Mouse (Mus musculus) E14TG2a.4 (cell line): ENCODE data around the gene Hck.
A peak's percentile ranks its signal among the peaks of the same experiment; 100 is the strongest.

Experiments
- H3K27me3 ChIP-seq: 2 replicates; pipeline ENCODE4 v1.6.1; 2014; ENCODE audit warnings: low read length, control low read depth; ENCODE audit not compliant: insufficient read depth
- H3K36me3 ChIP-seq: 2 replicates; pipeline ENCODE4 v1.6.1; 2014; ENCODE audit warnings: low read length, control low read depth; ENCODE audit not compliant: insufficient read depth
- H3K4me1 ChIP-seq: replicated peaks from 2 replicates; pipeline ENCODE4 v1.6.1; 2014; ENCODE audit warnings: low read depth, low read length, control low read depth
- H3K4me3 ChIP-seq: replicated peaks from 2 replicates; pipeline ENCODE4 v1.5.1; 2014; ENCODE audit warnings: mild to moderate bottlenecking, low read length
- H3K9me3 ChIP-seq: 2 replicates; pipeline ENCODE4 v1.6.1; 2014; ENCODE audit warnings: low read length, control low read depth
- CTCF ChIP-seq: conservative IDR thresholded peaks from 2 replicates; pipeline ENCODE4 v1.5.1; 2014; ENCODE audit warnings: low read length
- NANOG ChIP-seq: IDR thresholded peaks from 2 replicates; pipeline ENCODE4 v1.6.1; 2014; ENCODE audit warnings: borderline replicate concordance, low read length, mixed read lengths
- POU5F1 ChIP-seq: IDR thresholded peaks from 2 replicates; pipeline ENCODE4 v1.6.1; 2014; ENCODE audit warnings: low read length, borderline replicate concordance

Gene Hck

GRCm38 (mm10) chr2:153149742-153150141, 41.5 kb downstream of the Hck start:
- Histone ChIP-seq H3K4me3 (no peak overlapping the region), H3K9me3 (no peaks in the 10 kb centered on the region), H3K36me3 (peaks cover 78% of the 10 kb centered on the region), H3K4me1 (no peaks in the 10 kb centered on the region), H3K27me3 (no peaks in the 10 kb centered on the region)
- no peak for TF ChIP-seq POU5F1
- no peak for TF ChIP-seq CTCF
- no peak for TF ChIP-seq NANOG

DNA sequence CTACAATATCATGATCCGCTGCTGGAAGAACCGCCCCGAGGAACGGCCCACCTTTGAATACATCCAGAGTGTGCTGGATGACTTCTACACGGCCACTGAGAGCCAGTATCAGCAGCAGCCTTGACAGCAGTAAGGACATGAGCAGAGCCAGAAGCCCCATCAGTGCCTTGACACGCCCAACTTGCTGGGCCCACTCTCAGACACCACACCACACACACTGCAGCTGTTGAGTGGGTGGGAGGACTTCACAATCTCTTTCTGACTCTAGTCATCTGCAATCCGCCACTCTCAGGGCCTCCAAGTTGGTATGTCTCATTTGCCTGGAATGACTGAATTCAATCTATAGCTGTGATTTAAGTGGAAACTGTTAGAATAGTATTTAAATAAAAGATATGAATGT, 42.8 kb downstream of the Hck start:
- Histone ChIP-seq H3K36me3 (peaks cover 67% of the 10 kb centered on the region), H3K27me3 (no peaks in the 10 kb centered on the region), H3K9me3 (no peaks in the 10 kb centered on the region), H3K4me1 (0 out of 2 replicates have a peak, but pooled peaks cover 8% of the 10 kb centered on the region), H3K4me3 (no peak overlapping the region)
- no peak for TF ChIP-seq NANOG
- TF ChIP-seq CTCF, result no peak
- TF ChIP-seq POU5F1, result no peak

DNA sequence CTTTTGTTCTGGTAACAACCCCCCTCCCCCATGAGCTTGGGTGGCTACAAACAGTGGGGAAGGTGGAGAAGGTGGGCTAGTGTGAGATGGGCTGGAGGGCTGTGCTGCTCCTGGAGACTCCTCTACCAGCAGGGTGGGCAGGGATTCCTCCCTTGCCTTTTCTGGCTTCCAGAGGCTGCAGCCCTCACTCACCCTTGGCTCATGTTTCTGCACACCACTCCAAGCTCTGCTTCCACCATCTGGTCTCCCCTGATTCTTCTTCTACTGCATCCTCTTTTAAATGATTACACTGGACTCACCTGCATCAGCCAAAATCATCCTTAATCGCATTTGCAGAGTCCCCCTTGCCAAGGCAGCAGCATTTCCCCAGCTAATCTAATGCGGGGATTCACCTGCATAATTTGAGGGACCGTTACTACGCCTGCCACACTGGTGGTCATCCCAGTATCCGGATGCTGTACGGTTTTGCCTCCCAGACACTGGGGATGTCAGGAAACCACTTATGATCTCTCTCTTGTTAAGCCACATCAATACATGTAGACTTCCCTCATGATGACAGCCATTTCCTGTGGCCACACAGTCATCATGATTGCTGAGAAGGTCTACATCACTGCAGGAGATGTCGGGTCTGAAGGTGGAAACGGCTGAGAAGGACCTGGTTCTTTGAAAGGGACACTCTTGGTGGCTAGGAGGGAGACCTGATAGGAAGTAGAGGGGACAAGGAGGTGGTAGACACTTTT, 43.8 kb downstream of the Hck start:
- H3K27me3 ChIP-seq, result no peaks in the 10 kb centered on the region
- H3K4me1 ChIP-seq, result 0 out of 2 replicates have a peak, but pooled peaks cover 8% of the 10 kb centered on the region
- peaks cover 56% of the 10 kb centered on the region for H3K36me3 ChIP-seq
- no peaks in the 10 kb centered on the region for H3K9me3 ChIP-seq
- no peak overlapping the region for H3K4me3 ChIP-seq
- TF ChIP-seq CTCF (no peak), NANOG (no peak), POU5F1 (no peak)

DNA sequence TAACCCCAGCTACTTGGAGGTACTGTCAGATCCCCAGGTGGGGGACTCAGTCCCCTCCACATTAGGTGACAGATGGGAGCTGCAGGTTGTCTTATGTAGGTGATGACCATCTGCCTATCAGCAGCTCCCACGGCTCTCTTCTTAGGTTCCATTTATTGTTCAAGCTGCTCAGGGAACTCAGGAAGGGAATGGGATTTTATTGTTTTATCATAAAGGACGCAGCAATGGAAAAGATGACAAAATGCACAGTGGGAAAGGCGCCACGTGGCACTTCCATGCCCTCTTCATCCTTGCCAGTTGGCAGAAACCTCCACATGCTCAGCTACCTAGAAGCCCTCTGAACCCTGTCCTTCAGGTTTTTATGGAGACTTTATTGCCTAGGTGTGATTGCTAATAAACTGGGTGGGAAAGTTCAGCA, 44.8 kb downstream of the Hck start:
- TF ChIP-seq NANOG, result no peak
- TF ChIP-seq CTCF, result no peak
- TF ChIP-seq POU5F1, result no peak
- no peak overlapping the region for H3K4me3 ChIP-seq
- H3K9me3 ChIP-seq, result no peaks in the 10 kb centered on the region
- 0 out of 2 replicates have a peak, but pooled peaks cover 8% of the 10 kb centered on the region for H3K4me1 ChIP-seq
- H3K36me3 ChIP-seq, result peaks cover 50% of the 10 kb centered on the region
- no peaks in the 10 kb centered on the region for H3K27me3 ChIP-seq

DNA sequence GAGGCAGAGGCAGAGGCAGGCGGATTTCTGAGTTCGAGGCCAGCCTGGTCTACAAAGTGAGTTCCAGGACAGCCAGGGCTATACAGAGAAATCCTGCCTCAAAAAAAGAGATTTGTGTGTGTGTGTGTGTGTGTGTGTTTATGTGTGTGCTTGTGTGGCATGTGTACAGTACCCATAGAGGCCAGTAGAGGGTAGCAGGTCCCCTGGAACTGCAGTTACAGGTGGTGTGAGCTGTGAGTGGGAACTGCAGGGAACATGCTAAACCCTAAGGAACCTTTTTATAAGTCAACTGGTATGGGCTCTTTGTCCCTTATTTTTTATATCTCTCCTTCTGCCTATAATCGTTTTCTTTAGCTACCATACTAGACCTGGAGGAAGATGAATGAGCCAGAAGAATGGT, 49.0 kb downstream of the Hck start:
- H3K4me3 ChIP-seq, result no peak overlapping the region
- peaks cover 13% of the 10 kb centered on the region for H3K4me1 ChIP-seq
- no peaks in the 10 kb centered on the region for H3K9me3 ChIP-seq
- H3K36me3 ChIP-seq, result peaks cover 8% of the 10 kb centered on the region
- no peaks in the 10 kb centered on the region for H3K27me3 ChIP-seq
- TF ChIP-seq POU5F1 (no peak), NANOG (no peak), CTCF (peak; percentile 52)

DNA sequence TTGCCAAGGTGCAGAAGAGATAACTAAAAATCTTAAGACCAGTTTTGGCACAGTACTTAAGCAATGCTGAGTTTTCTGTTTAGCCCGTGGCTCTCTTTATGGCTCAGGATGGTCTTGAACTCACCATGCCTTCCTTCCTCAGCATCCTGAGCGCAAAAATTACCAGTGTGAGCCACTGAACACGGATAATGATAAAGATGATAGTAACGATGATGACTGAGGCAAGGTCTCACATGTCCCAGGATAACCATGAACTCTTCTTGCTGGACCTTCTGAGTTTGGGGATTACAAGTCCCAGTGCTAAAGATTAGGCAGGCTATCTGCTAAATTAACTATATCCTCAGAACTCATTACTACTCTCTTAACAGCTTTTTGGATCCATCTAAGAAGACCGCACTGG, 51.9 kb downstream of the Hck start:
- TF ChIP-seq POU5F1 (no peak), NANOG (no peak), CTCF (no peak)
- peaks cover 21% of the 10 kb centered on the region for H3K36me3 ChIP-seq
- no peaks in the 10 kb centered on the region for H3K9me3 ChIP-seq
- no peak overlapping the region for H3K4me3 ChIP-seq
- H3K4me1 ChIP-seq, result peaks cover 36% of the 10 kb centered on the region
- H3K27me3 ChIP-seq, result no peaks in the 10 kb centered on the region

GRCm38 (mm10) chr2:153160844-153161683, 52.8 kb downstream of the Hck start, which contains the start of gene Tm9sf4:
Gene Tm9sf4 (plus strand): TSS chr2:153161303.
- Histone ChIP-seq H3K4me3 (peak within 1 kb of the TSS; percentile 98), H3K4me1 (peaks cover 39% of the 10 kb centered on the region), H3K9me3 (no peaks in the 10 kb centered on the region), H3K36me3 (peaks cover 28% of the 10 kb centered on the region), H3K27me3 (no peaks in the 10 kb centered on the region)
- no peak for TF ChIP-seq POU5F1
- no peak for TF ChIP-seq NANOG
- TF ChIP-seq CTCF, result no peak

DNA sequence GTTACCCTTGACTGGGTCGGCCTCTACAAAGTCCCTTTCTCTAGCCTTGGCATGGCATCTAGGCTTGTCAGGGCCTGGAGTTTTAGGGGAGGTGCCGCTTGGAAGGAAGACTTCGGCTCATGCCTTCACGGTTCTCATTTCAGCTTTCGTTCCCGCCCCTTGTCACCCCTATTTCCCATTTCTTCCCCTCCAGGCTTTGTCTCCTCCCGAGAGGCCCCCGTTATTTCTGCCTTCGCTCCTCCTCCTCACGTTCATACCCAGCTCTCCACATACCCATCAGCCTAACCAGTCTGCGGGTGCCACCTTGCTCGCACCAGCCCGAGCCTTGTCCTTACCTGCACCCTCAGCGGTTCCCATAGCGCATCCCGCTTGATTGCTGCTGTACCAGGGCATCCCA, 53.4 kb downstream of the Hck start:
- H3K9me3 ChIP-seq, result no peaks in the 10 kb centered on the region
- TF ChIP-seq POU5F1 (no peak), NANOG (no peak), CTCF (no peak)
- peak overlapping the region; percentile 98 for H3K4me3 ChIP-seq
- H3K4me1 ChIP-seq, result peaks cover 45% of the 10 kb centered on the region
- peaks cover 33% of the 10 kb centered on the region for H3K36me3 ChIP-seq
- H3K27me3 ChIP-seq, result no peaks in the 10 kb centered on the region
